Mouse (Mus musculus) NIH3T3 (cell line): ENCODE results near the gene Odf3.
A peak's percentile ranks its signal among the peaks of the same experiment; 100 is the strongest.

Experiments
- DNase-seq: peaks from one replicate; pipeline ENCODE4 v3.0.0-alpha.2; 2012; ENCODE audit warnings: low read depth

Gene Odf3

DNA sequence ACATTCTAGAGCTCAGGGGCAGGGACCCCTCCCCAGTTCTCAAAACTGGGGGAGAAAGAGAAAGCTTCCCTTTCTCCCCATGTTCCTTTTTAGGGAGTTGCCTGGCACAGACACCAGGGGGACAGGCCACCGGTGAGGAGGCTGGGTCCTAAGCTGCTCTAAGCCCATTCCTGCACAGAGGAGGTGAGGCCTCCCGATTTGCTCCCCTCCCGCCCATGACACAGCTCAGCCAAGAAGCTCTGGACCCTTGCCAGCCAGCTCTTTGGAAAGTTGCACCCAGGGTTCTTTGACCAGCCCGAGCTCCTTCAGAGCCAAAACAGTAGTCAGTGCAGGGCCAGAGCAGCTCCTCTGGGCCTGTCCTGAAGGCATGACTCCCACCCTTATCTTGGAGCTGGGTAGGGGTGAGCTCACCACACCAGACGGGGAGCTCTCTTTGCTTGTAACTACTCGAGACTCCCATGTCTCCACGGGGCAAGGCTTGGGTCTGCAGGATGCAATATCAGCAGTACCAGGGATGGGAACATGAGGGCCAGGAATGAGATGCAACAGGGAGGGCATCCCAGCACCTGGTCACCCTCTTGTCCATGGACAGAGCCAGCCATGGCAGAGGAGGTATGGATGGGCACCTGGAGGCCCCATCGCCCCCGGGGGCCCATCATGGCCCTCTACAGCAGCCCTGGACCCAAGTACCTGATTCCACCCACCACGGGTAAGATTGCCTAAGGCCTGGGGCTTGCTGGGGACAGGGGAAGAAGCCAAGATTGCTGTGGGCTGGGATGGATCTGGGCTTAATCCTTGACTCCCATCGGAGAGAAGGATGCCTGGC is at the start of gene Odf3:
Gene Odf3, plus strand, starts transcription at position 51 of the 826 bp plus-strand sequence.
- DNase-seq: peak; percentile 82

DNA sequence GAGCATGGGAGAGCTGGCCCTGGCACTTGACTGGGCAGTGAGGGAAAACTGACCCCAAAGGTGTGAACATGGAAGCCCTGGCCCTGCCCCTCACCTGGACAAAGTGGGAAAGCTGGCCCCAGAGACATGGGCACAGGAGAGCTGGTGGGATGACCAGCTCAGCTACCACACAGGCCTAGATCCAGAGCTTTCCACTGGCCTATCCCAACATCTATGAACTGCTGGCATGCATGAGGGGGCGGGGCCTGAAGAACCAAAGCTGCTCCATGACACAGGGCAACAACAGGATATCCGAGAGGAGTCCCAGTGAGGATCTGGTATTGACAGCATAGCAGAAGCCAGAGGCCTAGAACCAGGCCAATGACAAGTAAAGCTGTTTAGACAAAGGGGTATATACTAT is 49.4 kb upstream of the Odf3 start:
- DNase-seq: no peak

DNA sequence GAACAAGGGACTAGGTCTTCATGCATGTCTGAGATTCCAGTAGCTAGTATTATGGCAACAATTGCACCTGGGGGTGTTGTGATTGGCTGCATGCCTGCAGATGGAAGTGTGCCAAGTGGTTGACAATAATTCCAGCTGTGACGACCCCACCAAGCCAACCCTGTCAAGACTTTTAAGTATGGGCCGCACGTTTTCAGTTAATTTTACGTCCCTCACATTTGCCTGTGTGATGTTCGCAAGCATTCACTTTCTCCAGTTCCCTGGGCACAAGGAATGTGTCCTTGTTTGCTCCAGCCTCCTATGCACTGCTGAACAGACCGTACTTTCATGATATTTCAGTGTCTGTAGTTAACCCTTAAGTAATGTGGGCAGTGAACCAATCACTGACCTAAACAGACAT is 45.0 kb upstream of the Odf3 start:
- DNase-seq: no peak

DNA sequence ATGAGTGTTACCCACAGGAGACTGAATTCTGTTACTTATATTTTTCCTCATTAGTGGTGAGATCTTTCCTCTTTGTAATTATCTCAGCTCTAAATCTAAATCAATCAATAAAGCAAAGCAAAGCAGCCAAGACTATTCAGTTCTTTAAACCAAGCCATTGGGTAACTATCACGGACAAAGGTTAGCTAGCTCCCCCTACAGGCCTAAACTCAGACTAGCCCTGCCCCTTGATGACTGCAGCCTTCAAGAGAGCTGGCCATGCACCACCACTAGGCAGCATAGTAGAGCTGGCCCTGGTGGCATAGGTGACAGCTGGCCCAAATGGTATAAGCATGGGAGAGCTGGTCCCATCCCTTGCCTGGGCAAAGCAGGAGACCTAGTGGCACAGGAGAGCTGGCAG is 41.9 kb upstream of the Odf3 start:
- DNase-seq: peak; percentile 54

DNA sequence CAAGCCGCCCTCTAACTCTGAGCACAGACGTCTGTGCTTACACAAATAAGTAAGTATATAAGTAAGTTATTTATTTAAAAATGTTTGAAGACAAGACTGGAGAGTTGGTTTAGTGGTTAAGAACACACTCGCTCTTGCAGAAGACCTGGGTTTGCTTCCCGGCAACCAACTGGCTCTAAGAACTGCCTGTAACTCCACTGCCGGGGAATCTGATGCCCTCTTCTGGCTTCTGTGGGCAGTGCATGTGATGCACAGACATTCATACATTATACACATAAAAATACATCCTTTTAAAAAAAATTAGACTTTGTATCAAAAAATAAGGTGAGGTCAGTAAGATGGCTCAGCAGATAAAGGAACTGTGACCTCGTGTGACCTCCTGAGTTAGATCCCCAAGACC is 37.1 kb upstream of the Odf3 start:
- DNase-seq: no peak

DNA sequence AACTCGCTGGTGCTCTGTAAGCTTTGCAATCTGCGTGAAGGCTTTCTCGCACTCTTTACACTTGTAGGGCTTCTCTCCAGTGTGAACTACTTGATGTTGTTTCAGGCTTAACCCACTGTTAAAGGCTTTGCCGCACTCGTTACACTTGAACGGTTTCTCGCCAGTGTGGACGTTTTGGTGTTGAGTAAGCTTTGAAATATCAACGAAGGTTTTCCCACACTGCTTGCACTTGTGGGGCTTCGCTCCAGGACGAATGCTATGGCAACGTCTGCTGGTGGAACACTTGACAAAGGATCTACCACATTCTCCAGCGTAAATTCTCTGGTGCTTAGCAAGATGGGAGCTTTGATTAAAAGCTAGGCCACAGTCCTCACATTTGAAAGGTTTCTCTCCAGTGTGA is 35.9 kb upstream of the Odf3 start:
- DNase-seq: no peak

DNA sequence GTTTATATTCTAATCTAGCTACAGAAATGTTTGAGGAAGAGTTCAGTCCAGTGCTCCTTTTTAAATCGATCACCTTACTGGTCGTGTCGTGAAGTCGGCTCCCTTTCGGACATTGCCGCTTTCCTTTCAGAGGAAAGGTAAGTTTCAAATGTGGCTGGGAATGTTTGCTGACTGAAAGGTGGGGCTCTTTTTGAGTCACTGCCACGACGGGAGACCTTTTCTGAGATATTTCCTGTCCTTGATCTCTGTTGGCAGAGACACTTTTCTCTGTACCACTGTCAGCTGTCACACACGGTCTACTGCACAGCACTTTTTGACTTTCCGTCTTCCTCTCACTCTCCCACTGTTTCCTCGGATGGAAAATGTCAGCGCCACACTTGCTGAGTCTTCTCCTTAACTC is 34.8 kb upstream of the Odf3 start:
- no peak for DNase-seq

DNA sequence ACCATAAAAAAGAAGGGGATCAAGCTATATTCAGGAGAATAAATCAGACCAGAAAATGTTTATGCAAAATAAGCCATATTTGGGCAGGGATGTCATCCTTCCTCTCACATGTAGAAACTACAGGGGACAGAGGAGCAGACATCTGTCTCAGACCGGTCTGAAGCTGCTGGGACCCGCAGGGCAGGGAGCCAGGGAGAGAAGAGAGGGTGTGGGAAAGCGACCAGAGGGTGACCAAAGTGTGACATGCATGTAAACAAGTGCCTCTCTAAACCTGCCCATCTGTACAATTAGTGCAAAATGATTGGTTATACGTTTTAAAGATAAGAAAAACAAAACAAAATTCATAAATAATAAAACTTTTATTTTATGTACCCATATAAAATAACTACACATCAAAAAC is 27.4 kb upstream of the Odf3 start:
- DNase-seq: no peak

DNA sequence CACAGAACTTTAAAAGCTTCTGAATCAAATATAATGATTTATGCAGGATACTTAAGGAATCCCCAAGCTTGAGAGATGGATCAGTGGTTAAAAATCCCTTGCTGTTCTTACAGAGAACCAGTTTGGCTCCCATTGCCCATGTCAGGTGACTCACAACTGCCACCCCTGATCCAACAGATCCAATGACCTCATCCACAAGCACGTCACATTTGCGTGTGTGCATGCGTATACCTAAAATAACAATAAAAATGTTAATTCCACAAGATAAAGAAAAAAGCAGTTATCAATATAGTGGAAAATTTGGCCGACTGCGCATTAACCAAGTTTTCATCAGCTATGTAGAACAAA is 26.3 kb upstream of the Odf3 start:
- DNase-seq: no peak

DNA sequence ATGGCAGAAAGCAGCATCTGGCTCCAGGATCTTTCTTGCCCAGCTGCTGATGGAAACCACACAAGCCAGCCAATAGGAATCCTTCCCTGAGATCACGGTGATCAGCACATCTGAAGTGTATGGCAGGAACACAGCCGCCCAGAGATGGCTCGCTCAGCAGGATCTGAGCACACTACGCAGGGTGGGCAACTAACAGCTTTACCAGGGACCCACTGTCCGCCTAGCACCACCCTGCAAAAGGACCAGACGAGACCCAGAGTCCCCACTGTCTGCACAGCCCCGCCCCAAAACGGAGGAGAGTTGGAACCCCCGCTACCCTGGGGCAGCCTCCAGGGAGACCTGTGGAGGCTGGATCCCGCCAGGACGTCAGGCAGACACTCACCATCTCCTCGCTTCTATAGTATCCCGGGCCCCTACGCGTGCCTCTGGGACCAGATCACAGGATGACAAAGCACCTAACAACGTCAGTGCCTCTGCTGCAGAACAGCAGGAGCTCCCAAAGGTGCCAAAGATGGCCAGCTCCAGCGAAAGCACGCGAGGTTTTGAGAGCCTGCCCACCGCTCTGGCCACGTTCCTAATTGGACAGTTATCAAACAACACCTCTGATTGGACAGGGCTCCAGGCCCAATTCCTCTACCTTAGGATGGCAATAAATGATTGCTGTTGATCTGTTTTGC is 25.8 kb upstream of the Odf3 start, which contains the start of gene Zfp941:
Gene Zfp941, minus strand, starts transcription at position 526 of the 677 bp plus-strand sequence.
- peak; percentile 49 for DNase-seq

DNA sequence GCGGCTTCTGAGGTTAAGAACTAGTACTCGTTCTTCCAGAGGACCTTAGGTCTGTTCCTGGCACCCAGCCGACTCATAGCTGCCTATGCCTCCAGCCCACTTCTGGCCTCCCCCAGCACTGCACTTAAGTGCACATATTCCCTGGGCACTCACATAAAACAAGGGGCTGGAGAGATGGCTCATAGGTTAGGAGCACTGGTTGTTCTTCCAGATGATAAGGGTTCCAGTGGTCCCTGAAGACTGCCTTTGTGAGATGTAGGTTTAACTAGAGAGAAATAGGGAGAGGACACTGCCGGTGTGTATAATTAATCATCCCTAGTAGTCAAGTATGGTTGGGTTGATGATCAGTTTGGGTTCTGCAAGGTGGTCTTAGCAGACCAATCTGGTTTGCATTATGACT is 24.9 kb upstream of the Odf3 start:
- no peak for DNase-seq

DNA sequence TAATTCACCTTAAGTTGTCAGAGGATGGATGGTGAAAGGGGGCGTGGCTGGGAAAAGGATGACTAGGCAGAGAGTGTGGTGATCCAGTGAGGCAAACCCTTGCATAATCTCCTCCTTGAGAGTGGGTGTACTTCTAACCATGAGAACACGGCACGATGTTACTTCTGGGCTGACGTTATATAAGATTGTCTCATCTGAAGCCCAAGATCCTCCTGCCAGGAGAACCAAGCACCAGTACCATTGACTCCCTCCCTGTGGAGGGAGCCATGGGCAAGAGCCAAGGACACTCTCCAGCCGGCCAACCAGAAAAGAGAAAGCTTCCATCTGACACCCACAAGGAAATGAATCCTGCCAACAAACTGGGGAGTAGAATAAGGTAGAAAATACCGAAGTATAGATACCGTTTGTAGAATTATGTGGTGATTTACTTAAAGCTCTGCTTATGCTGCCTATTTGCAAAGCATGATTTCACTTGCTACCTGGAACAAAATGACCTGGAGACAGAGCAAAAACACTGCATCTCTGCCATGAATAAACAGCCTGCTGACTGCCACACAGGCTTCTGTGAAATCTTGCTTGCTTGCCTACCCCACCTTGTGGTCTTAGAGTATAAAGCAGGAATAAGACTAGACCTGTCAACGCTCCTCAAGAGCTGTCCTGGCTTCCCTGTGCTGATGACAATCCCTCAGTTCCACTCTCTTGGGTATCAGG is 19.3 kb upstream of the Odf3 start:
- DNase-seq: peak; percentile 40

DNA sequence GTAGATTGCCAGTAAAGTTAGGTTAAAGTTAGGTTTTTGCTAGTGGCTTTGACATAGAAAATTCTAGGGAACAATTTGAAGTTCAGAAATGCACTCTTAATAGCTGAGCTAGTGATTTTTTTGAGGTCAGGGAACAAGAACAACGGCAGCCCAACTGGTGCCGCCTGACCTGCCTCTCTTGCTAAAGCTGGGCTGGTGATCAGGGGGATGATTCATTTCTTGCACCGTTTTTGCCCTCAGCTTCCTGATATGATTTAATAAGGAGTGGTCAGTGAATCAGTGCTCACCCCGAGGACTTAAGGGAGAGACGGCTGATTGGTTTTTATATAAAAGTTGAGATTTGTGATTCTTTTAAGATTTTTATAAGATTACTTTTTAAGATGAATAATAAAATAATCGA is 16.2 kb upstream of the Odf3 start:
- peak; percentile 62 for DNase-seq

DNA sequence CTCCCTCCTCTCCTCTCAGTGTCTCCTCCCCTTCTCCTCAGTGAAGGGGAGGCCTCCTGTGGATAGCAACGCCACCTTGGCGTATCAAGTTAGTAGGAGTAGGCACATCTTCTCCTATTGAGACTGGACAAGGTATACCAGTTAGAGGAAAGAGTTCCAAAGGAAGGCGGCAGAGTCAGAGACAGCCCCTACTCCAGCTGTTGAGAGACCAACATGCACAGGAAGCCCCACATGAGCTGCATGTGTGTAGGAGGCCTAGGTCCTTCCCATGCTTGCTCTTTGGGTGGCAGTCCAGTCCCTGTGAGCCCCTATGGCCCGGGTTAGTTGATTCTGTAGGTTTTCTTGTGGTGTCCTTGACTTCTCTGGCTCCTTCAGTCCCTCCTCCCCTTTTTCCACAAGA is 14.3 kb upstream of the Odf3 start:
- DNase-seq: no peak

DNA sequence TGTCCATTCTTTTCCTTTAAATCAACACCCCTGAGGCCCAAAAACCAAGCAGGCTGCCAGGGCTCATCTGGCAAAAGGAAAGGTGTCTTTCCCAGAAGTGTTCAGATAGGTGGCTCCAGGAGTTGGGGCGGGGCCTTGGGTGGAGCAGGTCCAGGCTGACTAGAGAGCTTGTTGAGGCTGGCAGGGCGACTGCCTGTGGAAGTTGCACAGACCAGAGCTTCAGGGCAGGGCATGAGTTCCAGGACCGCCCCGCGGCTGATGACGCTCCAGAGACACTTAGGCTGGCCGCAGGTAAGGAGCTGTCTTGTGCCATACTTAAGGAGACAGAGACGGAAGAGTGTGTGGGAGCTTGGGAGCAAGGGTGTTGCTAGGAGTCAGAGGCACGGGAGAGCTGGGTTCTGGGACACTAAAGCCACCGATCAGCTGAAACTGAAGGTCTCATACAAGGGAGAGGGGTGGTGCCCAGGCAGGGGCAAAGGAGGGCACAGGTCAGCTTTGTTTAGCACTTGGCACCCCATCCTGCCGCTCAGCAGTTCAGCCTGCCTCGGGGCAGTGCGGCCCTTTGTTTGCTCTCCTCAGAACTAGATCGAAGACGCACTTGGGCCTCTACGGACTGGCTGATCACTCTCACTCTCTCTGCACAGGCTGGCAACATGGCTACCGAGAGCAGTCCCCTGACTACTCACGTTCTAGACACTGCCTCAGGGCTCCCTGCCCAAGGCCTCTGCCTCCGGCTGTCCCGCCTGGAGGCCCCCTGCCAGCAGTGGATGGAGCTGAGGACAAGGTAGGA is 12.4 kb upstream of the Odf3 start, which contains the start of gene Urah:
Gene Urah, plus strand, starts transcription at position 51 of the 790 bp plus-strand sequence.
- DNase-seq: no peak

DNA sequence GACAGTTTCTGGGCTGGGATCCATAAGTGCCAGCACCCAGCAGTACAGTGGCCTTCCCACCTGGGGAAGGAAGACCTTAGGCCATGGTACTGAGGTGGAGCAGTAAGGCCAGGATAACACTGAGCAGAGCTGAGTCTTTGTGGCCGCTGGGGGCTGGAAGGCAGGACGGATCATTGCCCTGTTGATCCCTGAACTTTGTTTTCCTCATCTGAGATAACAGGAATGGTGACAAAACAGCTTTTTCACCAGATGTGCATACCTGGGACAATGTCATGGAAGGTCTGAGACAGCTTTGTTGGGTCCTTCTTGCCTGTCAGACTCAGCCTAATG is 11.9 kb upstream of the Odf3 start:
- DNase-seq: no peak

DNA sequence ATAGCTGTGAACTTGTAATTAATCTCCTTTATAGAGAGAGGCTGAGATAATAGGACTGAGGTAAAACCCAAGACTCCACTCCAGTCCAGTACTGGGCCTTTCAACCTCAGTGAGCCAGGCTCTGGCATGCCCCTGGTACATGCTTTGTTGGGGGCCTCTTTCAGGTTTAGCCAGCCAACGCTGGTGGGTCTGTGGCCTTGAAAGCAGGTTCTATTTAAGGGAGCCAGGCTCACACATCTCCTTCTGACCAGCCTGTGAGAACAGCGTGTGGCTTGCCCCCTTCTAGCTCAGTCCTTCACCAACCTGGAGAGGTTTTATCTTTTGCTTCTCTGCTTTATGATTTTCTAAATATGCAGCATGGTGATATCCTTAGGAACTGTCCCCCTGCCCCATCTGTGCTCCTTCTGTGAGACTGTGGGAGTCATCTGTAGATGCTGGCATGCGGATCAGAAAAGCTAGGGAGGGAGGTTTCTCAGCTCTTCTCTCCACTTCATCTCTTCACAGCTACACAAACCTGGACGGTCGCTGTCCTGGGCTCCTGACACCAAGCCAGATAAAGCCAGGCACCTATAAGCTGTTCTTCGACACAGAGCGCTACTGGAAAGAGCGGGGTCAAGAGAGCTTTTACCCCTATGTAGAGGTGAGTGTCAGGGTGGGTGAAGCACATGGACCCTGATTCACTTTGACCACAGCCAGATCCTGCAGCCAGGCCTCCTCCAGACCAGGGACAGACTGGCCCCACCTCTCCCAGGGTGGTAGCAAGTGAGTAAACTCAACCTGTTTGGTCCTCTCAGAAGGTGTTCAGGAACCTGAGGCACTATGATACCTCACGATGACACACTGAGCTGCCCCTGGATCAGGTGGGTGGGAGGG is 11.1 kb upstream of the Odf3 start:
- DNase-seq: no peak

DNA sequence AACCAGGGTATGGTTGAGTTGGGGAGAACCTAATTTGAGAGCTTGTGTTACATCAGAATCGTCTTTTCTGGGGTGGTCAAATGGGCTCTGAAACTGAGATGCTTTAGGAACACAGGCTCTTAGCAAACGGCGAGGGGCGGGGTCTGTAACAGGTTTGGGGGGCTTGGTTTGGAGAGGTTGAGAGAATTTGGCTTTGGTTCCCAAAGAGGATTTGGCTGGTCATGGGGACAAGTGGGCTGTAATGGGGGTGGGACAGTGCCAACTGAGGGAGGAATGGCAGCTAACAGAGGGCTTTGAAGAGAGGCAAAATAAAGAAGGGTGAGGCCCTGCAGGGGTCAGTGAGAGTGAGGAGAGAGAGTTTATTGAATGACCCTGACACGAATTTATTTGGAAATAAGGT is 8.0 kb upstream of the Odf3 start:
- no peak for DNase-seq

DNA sequence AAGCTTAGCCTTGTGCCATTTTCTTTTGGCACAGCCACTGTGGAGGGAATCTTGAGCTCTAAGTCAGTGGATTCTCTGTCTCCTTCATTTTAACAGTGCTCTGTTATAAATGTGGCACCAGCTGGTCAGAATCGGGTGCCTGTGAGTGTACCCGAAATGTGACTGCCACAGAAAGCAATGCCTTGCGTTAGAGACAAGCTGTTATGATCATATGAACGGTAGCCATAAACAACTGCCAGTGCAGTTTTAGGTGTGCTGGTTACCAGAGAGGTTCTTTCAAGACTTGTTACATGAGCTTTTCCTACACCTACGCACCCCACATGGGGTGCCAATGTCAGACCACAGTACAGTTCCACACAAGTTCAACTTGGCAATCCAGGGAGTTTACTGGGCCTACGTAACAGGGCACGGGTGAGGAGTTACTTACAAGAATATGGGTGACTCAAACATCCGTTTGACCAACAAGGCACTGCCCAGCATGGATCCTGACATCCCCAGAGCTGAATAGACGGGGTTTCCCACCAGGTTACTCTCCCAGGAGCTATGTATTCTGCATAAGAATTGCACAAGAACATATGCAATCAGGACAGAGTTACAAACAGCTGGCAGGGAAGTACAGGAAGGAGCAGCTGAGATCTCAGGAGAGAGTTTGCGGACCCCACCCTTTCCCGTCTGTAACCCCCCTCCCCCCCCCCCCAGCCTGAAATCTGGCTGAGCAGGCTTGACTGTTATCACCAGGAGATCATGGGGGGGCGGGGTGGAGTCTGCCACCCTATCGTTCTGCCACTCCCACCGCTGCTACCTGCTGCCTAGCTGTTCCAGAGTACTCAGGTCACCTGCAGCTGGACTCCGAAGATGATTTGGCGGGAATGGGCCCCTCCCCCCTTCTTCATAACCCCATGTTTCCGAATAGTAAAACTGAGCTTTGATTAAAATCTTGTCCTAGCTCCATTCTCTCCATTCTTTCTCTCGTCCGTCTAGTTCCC is 6.6 kb upstream of the Odf3 start:
- peak; percentile 27 for DNase-seq

DNA sequence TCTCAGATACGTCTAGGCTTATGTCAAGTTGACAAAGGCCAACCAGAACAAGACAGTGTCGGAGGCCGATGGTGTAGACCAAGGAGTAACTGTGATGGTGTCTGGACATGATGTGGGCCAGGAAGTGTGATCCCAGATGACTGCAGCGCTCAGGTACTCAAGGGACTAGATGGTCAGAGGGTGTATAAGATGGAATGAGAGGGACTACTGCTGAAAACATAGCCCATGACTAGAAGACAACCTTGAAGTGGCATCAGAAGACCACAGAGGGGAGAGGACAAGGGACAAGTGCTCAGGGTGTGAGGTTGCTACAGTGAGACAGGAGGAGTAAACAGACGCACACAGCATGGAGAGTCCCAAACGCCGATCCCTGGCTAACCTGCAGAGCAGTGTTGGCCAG is 3.8 kb upstream of the Odf3 start:
- no peak for DNase-seq
